Mouse (Mus musculus): ENCODE results near the gene B4galnt1. TPM values are rescaled to one million over a fixed set of nuclear protein-coding genes. Genes with fewer than 3 reads are reported as not detected.

Gene B4galnt1
- polyA plus RNA-seq, 1 experiment = 284 TPM

- H3K27me3 ChIP-seq (ENCODE audit: control insufficient read depth, insufficient read depth, low read length) = no peaks in the 10 kb centered on the region
- TF ChIP-seq CTCF (IDR thresholded peaks at IDR 0.05; ENCODE audit: extremely low read depth, insufficient read depth, insufficient read length, insufficient replicate concordance) (no peak), POLR2A (IDR thresholded peaks at IDR 0.05; ENCODE audit: low read depth, low read length) (no peak)
- peaks cover 5% of the 10 kb centered on the region; the same call in 1 of the 2 replicates for H3K4me1 ChIP-seq (ENCODE audit: control insufficient read depth, insufficient read depth, insufficient read length)
- DNase-seq (ENCODE audit: low read depth in 1 of 2, low spot score in 2 of 2) = no peak
- no peak overlapping the region for H3K27ac ChIP-seq (ENCODE audit: insufficient read depth, low read length)
- H3K4me3 ChIP-seq (ENCODE audit: extremely low read depth, insufficient read depth, insufficient read length) = no peak overlapping the region
- WGBS = 43% methylated on average over 13 of the region's 13 CpGs
- H3K36me3 ChIP-seq (ENCODE audit: control insufficient read depth, insufficient read depth, low read length) = peaks cover 10% of the 10 kb centered on the region
These were observed 42.1 kb upstream of the B4galnt1 start for GRCm38 (mm10) chr10:127122784-127123435.

GRCm38 (mm10) chr10:127123436-127123805, 41.6 kb upstream of the B4galnt1 start:
- Histone ChIP-seq H3K27ac (ENCODE audit: insufficient read depth, low read length) (no peak overlapping the region), H3K36me3 (ENCODE audit: control insufficient read depth, insufficient read depth, low read length) (peaks cover 8% of the 10 kb centered on the region), H3K27me3 (ENCODE audit: control insufficient read depth, insufficient read depth, low read length) (no peaks in the 10 kb centered on the region), H3K4me3 (ENCODE audit: extremely low read depth, insufficient read depth, insufficient read length) (no peak overlapping the region), H3K4me1 (ENCODE audit: control insufficient read depth, insufficient read depth, insufficient read length) (peaks cover 5% of the 10 kb centered on the region; the same call in 1 of the 2 replicates)
- DNase-seq (ENCODE audit: low read depth in 1 of 2, low spot score in 2 of 2) = peak in 1 of 2 experiments; percentile 51
- TF ChIP-seq CTCF (IDR thresholded peaks at IDR 0.05; ENCODE audit: extremely low read depth, insufficient read depth, insufficient read length, insufficient replicate concordance) (peak; percentile 24; the same call in 1 of the 2 replicates), POLR2A (IDR thresholded peaks at IDR 0.05; ENCODE audit: low read depth, low read length) (no peak)
- 39% methylated on average over 4 of the region's 4 CpGs for WGBS

GRCm38 (mm10) chr10:127125210-127126001, 39.6 kb upstream of the B4galnt1 start:
- TF ChIP-seq CTCF (IDR thresholded peaks at IDR 0.05; ENCODE audit: extremely low read depth, insufficient read depth, insufficient read length, insufficient replicate concordance) (peak; percentile 67; the same call in 1 of the 2 replicates), POLR2A (IDR thresholded peaks at IDR 0.05; ENCODE audit: low read depth, low read length) (no peak)
- H3K27ac ChIP-seq (ENCODE audit: insufficient read depth, low read length) = no peak overlapping the region
- H3K4me1 ChIP-seq (ENCODE audit: control insufficient read depth, insufficient read depth, insufficient read length) = peaks cover 3% of the 10 kb centered on the region; the same call in 1 of the 2 replicates
- WGBS = 66% methylated on average over 9 of the region's 9 CpGs
- H3K27me3 ChIP-seq (ENCODE audit: control insufficient read depth, insufficient read depth, low read length) = no peaks in the 10 kb centered on the region
- no peak overlapping the region for H3K4me3 ChIP-seq (ENCODE audit: extremely low read depth, insufficient read depth, insufficient read length)
- H3K36me3 ChIP-seq (ENCODE audit: control insufficient read depth, insufficient read depth, low read length) = no peaks in the 10 kb centered on the region
- peak in 1 of 2 experiments; percentile 39 for DNase-seq (ENCODE audit: low read depth in 1 of 2, low spot score in 2 of 2)

- no peak for DNase-seq (ENCODE audit: low read depth in 1 of 2, low spot score in 2 of 2)
- peaks cover 3% of the 10 kb centered on the region; the same call in 1 of the 2 replicates for H3K4me1 ChIP-seq (ENCODE audit: control insufficient read depth, insufficient read depth, insufficient read length)
- 44% methylated on average over 5 of the region's 5 CpGs for WGBS
- no peak overlapping the region for H3K27ac ChIP-seq (ENCODE audit: insufficient read depth, low read length)
- no peak for TF ChIP-seq CTCF (IDR thresholded peaks at IDR 0.05; ENCODE audit: extremely low read depth, insufficient read depth, insufficient read length, insufficient replicate concordance)
- TF ChIP-seq POLR2A (IDR thresholded peaks at IDR 0.05; ENCODE audit: low read depth, low read length) = no peak
- no peaks in the 10 kb centered on the region for H3K36me3 ChIP-seq (ENCODE audit: control insufficient read depth, insufficient read depth, low read length)
- H3K27me3 ChIP-seq (ENCODE audit: control insufficient read depth, insufficient read depth, low read length) = no peaks in the 10 kb centered on the region
- no peak overlapping the region for H3K4me3 ChIP-seq (ENCODE audit: extremely low read depth, insufficient read depth, insufficient read length)
These were observed 38.4 kb upstream of the B4galnt1 start for GRCm38 (mm10) chr10:127126579-127126978.

- H3K27ac ChIP-seq (ENCODE audit: insufficient read depth, low read length) = no peak overlapping the region
- H3K4me3 ChIP-seq (ENCODE audit: extremely low read depth, insufficient read depth, insufficient read length) = no peak overlapping the region
- no peak for DNase-seq (ENCODE audit: low read depth in 1 of 2, low spot score in 2 of 2)
- H3K36me3 ChIP-seq (ENCODE audit: control insufficient read depth, insufficient read depth, low read length) = no peaks in the 10 kb centered on the region
- peaks cover 3% of the 10 kb centered on the region; the same call in 1 of the 2 replicates for H3K4me1 ChIP-seq (ENCODE audit: control insufficient read depth, insufficient read depth, insufficient read length)
- no peaks in the 10 kb centered on the region for H3K27me3 ChIP-seq (ENCODE audit: control insufficient read depth, insufficient read depth, low read length)
- 73% methylated on average over 7 of the region's 7 CpGs for WGBS
- TF ChIP-seq POLR2A (IDR thresholded peaks at IDR 0.05; ENCODE audit: low read depth, low read length) (no peak), CTCF (IDR thresholded peaks at IDR 0.05; ENCODE audit: extremely low read depth, insufficient read depth, insufficient read length, insufficient replicate concordance) (no peak)
These were observed 37.2 kb upstream of the B4galnt1 start for GRCm38 (mm10) chr10:127127711-127128279.

- H3K36me3 ChIP-seq (ENCODE audit: control insufficient read depth, insufficient read depth, low read length) = no peaks in the 10 kb centered on the region
- no peak overlapping the region for H3K4me3 ChIP-seq (ENCODE audit: extremely low read depth, insufficient read depth, insufficient read length)
- TF ChIP-seq CTCF (IDR thresholded peaks at IDR 0.05; ENCODE audit: extremely low read depth, insufficient read depth, insufficient read length, insufficient replicate concordance) (no peak), POLR2A (IDR thresholded peaks at IDR 0.05; ENCODE audit: low read depth, low read length) (no peak)
- no peak for DNase-seq (ENCODE audit: low read depth in 1 of 2, low spot score in 2 of 2)
- H3K4me1 ChIP-seq (ENCODE audit: control insufficient read depth, insufficient read depth, insufficient read length) = peaks cover 3% of the 10 kb centered on the region; the same call in 1 of the 2 replicates
- H3K27me3 ChIP-seq (ENCODE audit: control insufficient read depth, insufficient read depth, low read length) = no peaks in the 10 kb centered on the region
- H3K27ac ChIP-seq (ENCODE audit: insufficient read depth, low read length) = no peak overlapping the region
- 44% methylated on average over 4 of the region's 4 CpGs for WGBS
These were observed 35.6 kb upstream of the B4galnt1 start for GRCm38 (mm10) chr10:127129431-127129830.

Measured in spleen, adult 2 months (tissue).